Mouse (Mus musculus) midbrain, embryonic 14.5 days (tissue): ENCODE measurements at regions not wholly inside any gene's neighbourhood (a gene's known extent, or its start where the extent isn't known, plus 50 kb on each side); places are given as distances from the start of the nearest gene placed in this dataset.

Source experiments
- ATAC-seq: fragments of 200-750 bp; cut with Nextera tagmentation; 2 replicates; pipeline ENCODE4 v1.8.0; 2017; ENCODE audit warnings: moderate number of reproducible peaks, moderate library complexity; ENCODE audit not compliant: low FRiP score, low TSS enrichment
- DNase-seq: peaks from one replicate; pipeline ENCODE4 v3.0.0-alpha.2; 2015
- H3K27ac ChIP-seq: fragments of 300-500 bp; sonication (generic); replicated peaks from 2 replicates; pipeline ENCODE4 v1.5.1; 2014; ENCODE audit warnings: mild to moderate bottlenecking, low read depth, low read length, moderate library complexity
- H3K27me3 ChIP-seq: fragments of 300-500 bp; sonication (generic); 2 replicates; pipeline ENCODE4 v1.6.1; 2014; ENCODE audit warnings: low read length, control low read depth, mixed read lengths; ENCODE audit not compliant: control insufficient read depth, insufficient read depth
- H3K36me3 ChIP-seq: fragments of 300-500 bp; sonication (generic); 2 replicates; pipeline ENCODE4 v1.6.1; 2014; ENCODE audit warnings: low read length, control low read depth; ENCODE audit not compliant: control insufficient read depth, insufficient read depth
- H3K4me1 ChIP-seq: fragments of 300-500 bp; sonication (generic); 2 replicates; pipeline ENCODE4 v1.6.1; 2014; ENCODE audit warnings: mild to moderate bottlenecking, antibody characterized with exemption, low read length, control low read depth; ENCODE audit not compliant: control insufficient read depth, insufficient read depth
- H3K4me2 ChIP-seq: fragments of 300-500 bp; sonication (generic); 2 replicates; pipeline ENCODE4 v1.6.1; 2014; ENCODE audit warnings: mild to moderate bottlenecking, low read length, moderate library complexity
- H3K4me3 ChIP-seq: fragments of 300-500 bp; sonication (generic); replicated peaks from 2 replicates; pipeline ENCODE4 v1.5.1; 2014; ENCODE audit warnings: low read depth, low read length
- H3K9ac ChIP-seq: fragments of 300-500 bp; sonication (generic); replicated peaks from 2 replicates; pipeline ENCODE4 v1.6.1; 2014; ENCODE audit warnings: mild to moderate bottlenecking, low read length, moderate library complexity
- H3K9me3 ChIP-seq: fragments of 300-500 bp; sonication (generic); 2 replicates; pipeline ENCODE4 v1.6.1; 2016; ENCODE audit warnings: low read length, control low read depth, mixed read lengths; ENCODE audit not compliant: control insufficient read depth
- WGBS: fragments of 180-500 bp; shearing (Covaris S2); extraction: QIAGEN DNeasy Blood & Tissue Kit; methylation state at CpG from one replicate; pipeline ENCODE4 v1.1.7; 2014; 5-methylcytosine and 5-hydroxymethylcytosine counted together

GRCm38 (mm10) chr9:41736881-41737280 is 387.2 kb downstream of the Sorl1 start:
- H3K9me3 ChIP-seq = no peaks in the 10 kb centered on the region
- H3K4me2 ChIP-seq = peak overlapping the region; percentile 70
- H3K4me1 ChIP-seq = peaks cover 27% of the 10 kb centered on the region
- peak overlapping the region; percentile 33 for H3K4me3 ChIP-seq
- H3K27me3 ChIP-seq = no peaks in the 10 kb centered on the region
- ATAC-seq = 0 out of 2 replicates have a peak, but pooled peaks have one; percentile 6
- DNase-seq = no peak
- under 1% methylated on average over 6 of the region's 6 CpGs for WGBS
- peak overlapping the region; percentile 99 for H3K27ac ChIP-seq
- peak overlapping the region; percentile 60 for H3K9ac ChIP-seq
- H3K36me3 ChIP-seq = no peaks in the 10 kb centered on the region

- Histone ChIP-seq H3K4me2 (peak overlapping the region; percentile 70), H3K9ac (peak overlapping the region; percentile 60), H3K9me3 (no peaks in the 10 kb centered on the region), H3K36me3 (no peaks in the 10 kb centered on the region), H3K27ac (peak overlapping the region; percentile 99), H3K27me3 (no peaks in the 10 kb centered on the region), H3K4me3 (peak overlapping the region; percentile 33), H3K4me1 (peaks cover 28% of the 10 kb centered on the region)
- ATAC-seq (peak; percentile 78), DNase-seq (peak; percentile 84)
- under 1% methylated on average over 16 of the region's 16 CpGs for WGBS
Observed at GRCm38 (mm10) chr9:41736234-41736859, 387.8 kb downstream of the Sorl1 start.

GRCm38 (mm10) chr9:41735448-41736233 is 388.5 kb downstream of the Sorl1 start:
- Histone ChIP-seq H3K27me3 (no peaks in the 10 kb centered on the region), H3K4me1 (peaks cover 29% of the 10 kb centered on the region), H3K27ac (peak overlapping the region; percentile 99), H3K4me2 (peak overlapping the region; percentile 70), H3K4me3 (peak overlapping the region; percentile 33), H3K9ac (peak overlapping the region; percentile 60), H3K36me3 (no peaks in the 10 kb centered on the region), H3K9me3 (no peaks in the 10 kb centered on the region)
- whole genome bisulfite sequencing = under 1% methylated on average over 22 of the region's 22 CpGs
- DNase-seq (peak; percentile 95), ATAC-seq (peak; percentile 89)

DNA sequence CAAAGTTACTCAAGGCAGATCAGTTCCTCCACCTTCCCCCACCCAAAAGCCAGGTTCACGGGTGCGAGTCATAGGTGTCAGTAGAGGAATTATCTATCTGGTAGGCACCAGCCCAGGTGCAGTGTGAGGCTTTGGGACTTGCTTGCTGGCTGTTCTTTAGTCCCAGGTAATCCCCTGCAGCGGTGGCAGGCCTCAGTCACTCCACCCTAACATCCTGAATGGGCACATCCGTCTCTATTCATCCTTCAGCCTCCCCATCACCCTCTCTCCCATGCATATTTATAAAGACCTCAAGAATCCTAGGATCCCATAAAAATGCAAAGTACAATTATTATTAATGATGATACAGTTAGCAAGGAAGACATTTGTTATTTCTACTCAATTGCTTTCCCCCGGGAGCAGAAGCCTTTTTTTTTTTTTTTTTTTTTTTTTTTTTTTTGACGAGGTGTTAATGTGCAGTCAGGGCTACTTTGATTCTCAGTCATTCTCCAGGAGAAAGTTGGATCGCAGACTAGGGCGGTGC is 389.1 kb downstream of the Sorl1 start:
- 0 out of 2 replicates have a peak, but pooled peaks have one; percentile 51 for ATAC-seq
- H3K4me3 ChIP-seq = peak overlapping the region; percentile 33
- H3K36me3 ChIP-seq = no peaks in the 10 kb centered on the region
- WGBS = 9% methylated on average over 8 of the region's 8 CpGs
- H3K27me3 ChIP-seq = no peaks in the 10 kb centered on the region
- peak overlapping the region; percentile 70 for H3K4me2 ChIP-seq
- H3K4me1 ChIP-seq = peaks cover 29% of the 10 kb centered on the region
- H3K9ac ChIP-seq = peak overlapping the region; percentile 60
- peak; percentile 44 for DNase-seq
- H3K27ac ChIP-seq = peak overlapping the region; percentile 99
- no peaks in the 10 kb centered on the region for H3K9me3 ChIP-seq

- Histone ChIP-seq H3K9me3 (no peaks in the 10 kb centered on the region), H3K4me1 (no peaks in the 10 kb centered on the region), H3K27ac (no peak overlapping the region), H3K4me3 (no peak overlapping the region), H3K9ac (no peak overlapping the region), H3K27me3 (no peaks in the 10 kb centered on the region), H3K36me3 (no peaks in the 10 kb centered on the region), H3K4me2 (no peak overlapping the region)
- ATAC-seq = no peak
- DNase-seq = no peak
- WGBS = 77% methylated on average over 4 of the region's 4 CpGs
Observed at GRCm38 (mm10) chr9:41721609-41722008, 402.5 kb downstream of the Sorl1 start.

- H3K4me3 ChIP-seq = no peak overlapping the region
- H3K9ac ChIP-seq = no peak overlapping the region
- H3K27me3 ChIP-seq = no peaks in the 10 kb centered on the region
- no peaks in the 10 kb centered on the region for H3K9me3 ChIP-seq
- no peaks in the 10 kb centered on the region for H3K4me1 ChIP-seq
- ATAC-seq = no peak
- no peaks in the 10 kb centered on the region for H3K36me3 ChIP-seq
- no peak overlapping the region for H3K4me2 ChIP-seq
- no peak overlapping the region for H3K27ac ChIP-seq
- DNase-seq = no peak
Observed at GRCm38 (mm10) chr9:41715231-41715630, 408.9 kb downstream of the Sorl1 start.

- Histone ChIP-seq H3K4me2 (no peak overlapping the region), H3K27me3 (no peaks in the 10 kb centered on the region), H3K9me3 (no peaks in the 10 kb centered on the region), H3K4me1 (no peaks in the 10 kb centered on the region), H3K4me3 (no peak overlapping the region), H3K9ac (no peak overlapping the region), H3K36me3 (no peaks in the 10 kb centered on the region), H3K27ac (no peak overlapping the region)
- ATAC-seq = no peak
- DNase-seq = no peak
Observed at GRCm38 (mm10) chr9:41705972-41706371, 418.1 kb downstream of the Sorl1 start.

DNA sequence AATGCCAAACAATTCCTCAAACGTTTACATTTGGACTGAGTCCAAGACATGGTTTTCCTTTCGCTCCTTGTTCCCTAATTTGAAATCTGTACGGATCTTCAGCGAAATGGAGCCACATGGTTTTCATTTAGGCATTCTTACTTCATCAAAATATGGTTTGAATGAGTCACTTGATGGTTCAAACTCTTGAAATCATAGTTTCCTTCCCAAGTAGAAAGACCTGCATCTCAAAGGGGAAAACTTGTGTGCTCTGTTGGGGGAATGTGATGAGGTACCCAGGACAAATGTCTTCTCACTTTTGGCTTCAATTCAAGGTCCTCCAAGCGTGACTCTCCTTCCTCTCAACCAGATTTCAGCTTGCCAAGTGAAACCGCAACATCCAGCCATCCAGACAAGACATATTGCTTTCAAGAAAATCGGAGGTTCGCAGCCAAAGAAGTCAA is 418.6 kb downstream of the Sorl1 start:
- Histone ChIP-seq H3K27me3 (no peaks in the 10 kb centered on the region), H3K9me3 (no peaks in the 10 kb centered on the region), H3K36me3 (no peaks in the 10 kb centered on the region), H3K4me1 (peaks cover 5% of the 10 kb centered on the region), H3K9ac (no peak overlapping the region), H3K27ac (no peak overlapping the region), H3K4me2 (no peak overlapping the region), H3K4me3 (no peak overlapping the region)
- ATAC-seq = no peak
- WGBS = 74% methylated on average over 8 of the region's 8 CpGs
- no peak for DNase-seq
